Mouse (Mus musculus) testis, adult 2 months (tissue): ENCODE measurements around the gene Sema3c. TPM values are rescaled to one million over a fixed set of nuclear protein-coding genes. Genes with fewer than 3 reads are reported as not detected.

Experiments
- H3K27ac ChIP-seq: fragments of 200-500 bp; 2 replicates; pipeline ENCODE4 v1.5.1; 2012; ENCODE audit warnings: low read depth, low read length; ENCODE audit not compliant: control insufficient read depth, insufficient read depth
- H3K27me3 ChIP-seq: fragments of 200-500 bp; 2 replicates; pipeline ENCODE4 v1.6.1; 2012; ENCODE audit warnings: mild to moderate bottlenecking, low read length, moderate library complexity; ENCODE audit not compliant: control insufficient read depth, insufficient read depth
- H3K36me3 ChIP-seq: fragments of 200-500 bp; 2 replicates; pipeline ENCODE4 v1.6.1; 2012; ENCODE audit warnings: mild to moderate bottlenecking, low read length; ENCODE audit not compliant: control insufficient read depth, insufficient read depth
- H3K4me1 ChIP-seq: fragments of 200-500 bp; 2 replicates; pipeline ENCODE4 v1.6.1; 2012; ENCODE audit warnings: low read length; ENCODE audit not compliant: control insufficient read depth, insufficient read depth
- H3K4me3 ChIP-seq: fragments of 200-500 bp; 2 replicates; pipeline ENCODE4 v1.5.1; 2012; ENCODE audit warnings: low read depth, mild to moderate bottlenecking, low read length, moderate library complexity, mixed read lengths; ENCODE audit not compliant: control insufficient read depth
- CTCF ChIP-seq: fragments of 200-500 bp; IDR thresholded peaks from 2 replicates; pipeline ENCODE4 v1.5.1; 2012; ENCODE audit warnings: low read depth, mild to moderate bottlenecking, inconsistent platforms, low read length, moderate library complexity; ENCODE audit not compliant: control insufficient read depth, insufficient read depth, insufficient replicate concordance
- POLR2A ChIP-seq: fragments of 200-500 bp; IDR thresholded peaks from 2 replicates; pipeline ENCODE4 v1.6.1; 2012; ENCODE audit warnings: low read depth, mild to moderate bottlenecking, inconsistent platforms, low read length, moderate library complexity; ENCODE audit not compliant: control insufficient read depth
- polyA plus RNA-seq: library from polyadenylated mRNA; depleted of rRNA; stranded (reverse); fragments of >200 nt; gene quantifications from 2 replicates; pipeline ENCODE4 v1.2.3, GENCODE M21; 2012

The Sema3c gene
- polyA plus RNA-seq, 1 experiment = 2.5 TPM

DNA sequence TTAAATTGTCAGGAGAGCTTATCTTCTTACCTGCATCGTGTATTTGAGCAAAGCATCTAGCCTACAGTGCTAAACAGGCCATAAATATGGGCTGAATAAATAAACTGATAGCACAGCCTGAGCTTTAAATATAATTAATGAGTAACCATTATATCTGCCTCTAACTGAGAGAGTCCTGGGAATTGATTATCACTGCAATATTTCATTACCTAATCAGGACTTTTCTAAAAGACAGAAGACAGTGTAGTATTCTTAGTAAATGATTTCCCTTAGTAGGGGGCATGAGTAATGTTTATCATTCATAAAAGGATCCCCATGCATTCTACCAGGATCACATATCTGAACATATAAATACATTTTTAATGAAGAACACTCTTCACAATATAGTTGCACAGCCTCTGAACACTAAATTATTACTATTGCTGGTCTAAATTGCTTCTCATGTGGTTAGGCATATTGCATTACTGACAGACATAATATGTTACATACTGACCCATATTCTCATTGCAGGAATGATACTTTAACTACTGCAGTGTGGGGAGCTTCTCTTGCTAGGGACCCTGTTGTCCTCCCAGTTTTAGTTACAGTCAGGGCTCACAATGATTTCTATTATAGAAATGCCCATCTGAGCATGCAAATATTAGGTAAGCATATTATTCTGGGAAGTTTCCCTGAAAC is 74.9 kb downstream of the Sema3c start:
- H3K27me3 ChIP-seq = no peaks in the 10 kb centered on the region
- H3K4me1 ChIP-seq = no peaks in the 10 kb centered on the region
- no peaks in the 10 kb centered on the region for H3K36me3 ChIP-seq
- no peak overlapping the region for H3K27ac ChIP-seq
- no peak for TF ChIP-seq CTCF
- TF ChIP-seq POLR2A = no peak
- no peak overlapping the region for H3K4me3 ChIP-seq

DNA sequence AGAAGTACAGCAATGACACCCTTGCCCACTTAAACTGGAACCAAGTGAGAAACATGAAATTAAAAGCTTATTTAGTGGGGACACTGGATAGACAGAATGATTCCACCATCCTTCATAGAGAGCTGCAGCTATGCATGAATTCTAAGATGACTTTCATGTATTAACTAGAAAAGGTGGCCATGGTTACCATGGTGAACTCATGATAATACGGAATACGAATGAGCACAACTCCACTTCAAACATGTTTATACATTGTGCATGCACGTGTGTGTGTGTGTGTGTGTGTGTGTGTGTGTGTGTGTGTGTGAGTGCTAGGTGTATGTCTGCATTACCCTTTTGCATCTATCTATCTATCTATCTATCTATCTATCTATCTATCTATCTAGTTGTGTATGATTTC is 87.1 kb downstream of the Sema3c start:
- Histone ChIP-seq H3K27me3 (no peaks in the 10 kb centered on the region), H3K4me3 (no peak overlapping the region), H3K36me3 (no peaks in the 10 kb centered on the region), H3K27ac (no peak overlapping the region), H3K4me1 (no peaks in the 10 kb centered on the region)
- TF ChIP-seq CTCF = no peak
- no peak for TF ChIP-seq POLR2A

DNA sequence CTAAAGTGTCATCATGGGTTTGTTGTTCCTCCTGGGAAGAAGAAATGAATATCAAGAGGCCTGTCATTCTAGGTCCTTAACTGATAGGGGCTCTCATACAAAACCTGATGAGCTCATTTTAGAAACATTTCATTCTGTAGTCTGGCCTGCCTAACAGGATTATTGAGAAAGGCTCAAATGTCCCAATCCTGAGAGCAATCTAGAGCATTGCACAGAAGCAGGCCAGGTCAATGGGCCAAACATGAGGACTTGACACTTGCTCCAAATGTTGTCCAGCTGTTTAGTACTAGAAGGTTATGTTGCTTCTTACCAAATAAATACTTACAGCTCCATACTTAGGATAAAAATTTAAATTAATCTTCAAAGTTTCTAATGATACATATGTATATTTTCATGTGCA is 97.3 kb downstream of the Sema3c start:
- TF ChIP-seq CTCF (no peak), POLR2A (no peak)
- Histone ChIP-seq H3K4me1 (no peaks in the 10 kb centered on the region), H3K27me3 (no peaks in the 10 kb centered on the region), H3K27ac (no peak overlapping the region), H3K4me3 (no peak overlapping the region), H3K36me3 (no peaks in the 10 kb centered on the region)

DNA sequence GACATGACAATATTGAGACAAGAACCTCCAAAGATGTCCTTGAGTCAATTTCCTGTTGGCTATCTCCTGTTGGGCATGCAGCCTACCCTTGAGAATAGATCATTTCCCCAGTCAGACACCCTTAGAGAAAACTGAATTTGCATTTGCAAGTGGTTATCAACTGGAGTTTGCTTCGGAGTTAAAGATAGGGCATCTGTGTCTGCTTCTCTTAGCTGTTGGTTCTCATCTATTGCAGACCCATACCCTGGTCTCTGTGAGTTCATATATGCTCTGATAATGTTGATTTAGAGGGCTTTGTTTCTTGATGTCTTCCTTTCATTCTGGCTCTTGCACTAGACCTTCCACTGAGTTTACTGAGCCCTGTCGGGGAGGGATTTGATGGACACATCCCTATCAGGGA is 106.8 kb downstream of the Sema3c start:
- no peak for TF ChIP-seq POLR2A
- TF ChIP-seq CTCF = no peak
- no peak overlapping the region for H3K4me3 ChIP-seq
- H3K27ac ChIP-seq = no peak overlapping the region

DNA sequence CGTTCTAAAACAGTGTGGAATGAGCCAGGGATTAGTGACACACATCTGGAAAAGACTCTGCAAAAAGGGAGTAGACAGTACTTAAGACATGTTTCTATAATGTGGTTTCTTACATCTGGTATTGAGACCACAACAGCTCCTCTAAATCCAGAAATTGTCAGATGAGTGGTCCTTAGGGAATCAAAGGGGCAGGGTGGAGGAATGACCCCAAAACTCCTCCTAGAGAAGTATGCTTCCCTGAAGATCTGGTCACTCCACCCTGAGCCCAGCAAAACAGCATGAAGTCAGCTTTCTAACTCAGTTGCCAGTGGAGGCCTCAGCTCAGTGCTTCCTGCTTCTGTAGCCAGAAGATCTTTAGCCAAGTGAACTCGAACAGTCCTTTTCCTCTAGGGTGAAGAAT is 115.0 kb downstream of the Sema3c start:
- H3K27ac ChIP-seq = no peak overlapping the region
- H3K36me3 ChIP-seq = no peaks in the 10 kb centered on the region
- TF ChIP-seq POLR2A = no peak
- no peak for TF ChIP-seq CTCF

More for the DNA sequence above, 106.8 kb downstream of the Sema3c start:
- Histone ChIP-seq H3K36me3 (no peaks in the 10 kb centered on the region), H3K4me1 (peaks cover 2% of the 10 kb centered on the region; the same call in 1 of the 2 replicates), H3K27me3 (no peaks in the 10 kb centered on the region)

DNA sequence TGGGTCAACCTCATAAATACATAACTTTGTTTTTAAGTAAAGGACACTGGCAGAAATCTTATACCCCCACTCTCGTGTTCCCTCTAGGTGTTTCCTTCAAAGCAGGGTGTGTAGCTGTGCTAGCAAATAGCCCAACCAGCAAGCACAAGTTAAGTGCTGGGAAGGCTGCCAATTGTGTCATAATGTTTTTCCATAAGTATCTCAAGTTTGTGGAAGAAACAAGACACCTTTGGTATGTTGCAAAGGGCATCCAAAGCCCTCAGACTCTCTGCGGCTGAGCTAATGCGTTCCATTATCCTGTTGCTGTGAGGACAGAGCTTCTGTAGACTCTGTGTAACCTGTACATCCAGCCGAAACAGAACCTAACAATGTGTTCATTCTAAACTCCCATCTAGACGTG is 115.5 kb downstream of the Sema3c start:
- Histone ChIP-seq H3K4me3 (no peak overlapping the region), H3K27me3 (no peaks in the 10 kb centered on the region), H3K36me3 (no peaks in the 10 kb centered on the region), H3K27ac (no peak overlapping the region), H3K4me1 (no peaks in the 10 kb centered on the region)
- TF ChIP-seq CTCF (no peak), POLR2A (no peak)

More for the DNA sequence above, 115.0 kb downstream of the Sema3c start:
- H3K27me3 ChIP-seq = no peaks in the 10 kb centered on the region
- no peaks in the 10 kb centered on the region for H3K4me1 ChIP-seq
- H3K4me3 ChIP-seq = no peak overlapping the region

DNA sequence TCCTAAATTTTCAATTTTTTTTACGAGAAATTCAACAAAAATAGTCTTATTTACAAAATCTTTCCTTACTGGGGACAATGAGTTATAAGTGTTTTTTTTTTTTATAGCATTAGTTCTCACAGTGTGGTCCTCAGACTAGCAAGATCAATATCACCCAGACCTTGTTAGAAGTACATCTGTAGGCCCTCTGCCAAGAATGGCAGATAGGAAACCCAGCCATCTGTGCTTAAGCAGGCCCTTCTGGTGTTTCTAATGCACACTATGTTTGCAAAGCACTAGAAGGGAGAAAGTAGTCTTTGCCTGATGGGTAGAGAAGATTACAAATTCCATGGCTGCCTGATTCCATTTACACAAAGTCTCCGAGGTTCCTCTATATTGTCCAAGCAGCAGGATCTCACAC is 121.3 kb downstream of the Sema3c start:
- H3K36me3 ChIP-seq = no peaks in the 10 kb centered on the region
- no peak for TF ChIP-seq POLR2A
- no peak for TF ChIP-seq CTCF
- no peak overlapping the region for H3K27ac ChIP-seq
- H3K4me1 ChIP-seq = no peaks in the 10 kb centered on the region
- no peaks in the 10 kb centered on the region for H3K27me3 ChIP-seq
- H3K4me3 ChIP-seq = no peak overlapping the region

DNA sequence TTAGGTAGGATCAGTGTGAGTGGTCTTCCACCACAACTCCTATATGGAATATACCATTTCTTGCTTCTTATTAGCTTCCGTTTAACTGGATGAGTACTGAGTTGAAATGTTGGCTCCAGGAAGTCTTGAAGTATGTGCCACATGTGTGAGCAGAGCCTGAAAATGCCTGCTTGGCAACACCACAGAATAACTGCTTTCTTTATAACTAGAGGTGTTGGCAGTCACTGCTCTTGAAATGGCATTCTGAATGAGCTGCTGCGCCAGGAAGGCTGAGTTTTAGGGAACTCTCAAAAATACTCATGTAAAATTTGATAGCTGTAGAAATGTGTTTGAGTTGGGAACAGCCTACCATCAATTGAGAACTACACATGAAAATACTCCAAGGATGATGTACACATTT is 124.8 kb downstream of the Sema3c start:
- H3K4me1 ChIP-seq = no peaks in the 10 kb centered on the region
- H3K27ac ChIP-seq = no peak overlapping the region
- H3K27me3 ChIP-seq = no peaks in the 10 kb centered on the region
- TF ChIP-seq CTCF (no peak), POLR2A (no peak)
- H3K36me3 ChIP-seq = no peaks in the 10 kb centered on the region
- H3K4me3 ChIP-seq = no peak overlapping the region
